Mouse (Mus musculus) forebrain, embryonic 12.5 days (tissue): ENCODE data around the gene Negr1. TPM values are rescaled to one million over a fixed set of nuclear protein-coding genes. Genes with fewer than 3 reads are reported as not detected.

Experiments used
- ATAC-seq: fragments of 200-750 bp; cut with Nextera tagmentation; 2 replicates; pipeline ENCODE4 v1.8.0; 2017; ENCODE audit warnings: moderate TSS enrichment; ENCODE audit not compliant: low FRiP score
- H3K27ac ChIP-seq: fragments of 300-500 bp; sonication (generic); 2 replicates; pipeline ENCODE4 v1.5.1; 2016; ENCODE audit warnings: mild to moderate bottlenecking
- H3K27me3 ChIP-seq: fragments of 300-500 bp; sonication (generic); 2 replicates; pipeline ENCODE4 v1.6.1; 2016; ENCODE audit warnings: mild to moderate bottlenecking
- H3K36me3 ChIP-seq: fragments of 300-500 bp; sonication (generic); replicated peaks from 2 replicates; pipeline ENCODE4 v1.6.1; 2016; ENCODE audit warnings: mild to moderate bottlenecking
- H3K4me1 ChIP-seq: fragments of 300-500 bp; sonication (generic); 2 replicates; pipeline ENCODE4 v1.6.1; 2016
- H3K4me2 ChIP-seq: fragments of 300-500 bp; sonication (generic); 2 replicates; pipeline ENCODE4 v1.6.1; 2016; ENCODE audit warnings: mild to moderate bottlenecking, moderate library complexity
- H3K4me3 ChIP-seq: fragments of 300-500 bp; sonication (generic); replicated peaks from 2 replicates; pipeline ENCODE4 v1.5.1; 2016; ENCODE audit warnings: mild to moderate bottlenecking
- H3K9ac ChIP-seq: fragments of 300-500 bp; sonication (generic); 2 replicates; pipeline ENCODE4 v1.6.1; 2016; ENCODE audit warnings: mild to moderate bottlenecking
- H3K9me3 ChIP-seq: fragments of 300-500 bp; sonication (generic); 2 replicates; pipeline ENCODE4 v1.6.1; 2016
- WGBS: fragments of 180-500 bp; shearing (Covaris S2); methylation state at CpG from one replicate; pipeline ENCODE4 v1.1.7; 2016; 5-methylcytosine and 5-hydroxymethylcytosine counted together
- polyA plus RNA-seq: library from polyadenylated mRNA; unstranded; fragments of >200 nt; fragmentation: Nextera tagmentation; extraction: Ambion mirVana; gene quantifications from 2 replicates; pipeline ENCODE4 v1.2.1, GENCODE M21; 2016

The Negr1 gene
- polyA plus RNA-seq, 1 experiment from 2014 or later = 16.2 TPM

- no peak overlapping the region for H3K9ac ChIP-seq
- H3K27ac ChIP-seq = no peak overlapping the region
- no peaks in the 10 kb centered on the region for H3K9me3 ChIP-seq
- H3K4me1 ChIP-seq = no peaks in the 10 kb centered on the region
- peak; percentile 63; the same call in 1 of the 2 replicates for ATAC-seq
- no peaks in the 10 kb centered on the region for H3K27me3 ChIP-seq
- H3K36me3 ChIP-seq = no peaks in the 10 kb centered on the region
- no peak overlapping the region for H3K4me2 ChIP-seq
- WGBS = 5% methylated on average over 2 of the region's 2 CpGs
- no peak overlapping the region for H3K4me3 ChIP-seq
Measured at GRCm38 (mm10) chr3:157349480-157349879, 787.9 kb downstream of the Negr1 start.

- no peaks in the 10 kb centered on the region for H3K36me3 ChIP-seq
- H3K9ac ChIP-seq = no peak overlapping the region
- WGBS = 62% methylated on average over 3 of the region's 3 CpGs
- H3K9me3 ChIP-seq = no peaks in the 10 kb centered on the region
- no peak overlapping the region for H3K4me2 ChIP-seq
- no peaks in the 10 kb centered on the region for H3K27me3 ChIP-seq
- H3K4me3 ChIP-seq = no peak overlapping the region
- ATAC-seq = peak; percentile 30; the same call in 1 of the 2 replicates
- H3K27ac ChIP-seq = no peak overlapping the region
- no peaks in the 10 kb centered on the region for H3K4me1 ChIP-seq
Measured at GRCm38 (mm10) chr3:157358905-157359304, 797.3 kb downstream of the Negr1 start.

- 87% methylated on average over 6 of the region's 6 CpGs for WGBS
- Histone ChIP-seq H3K4me3 (no peak overlapping the region), H3K27me3 (no peaks in the 10 kb centered on the region), H3K4me1 (no peaks in the 10 kb centered on the region), H3K9ac (no peak overlapping the region), H3K27ac (no peak overlapping the region), H3K9me3 (no peaks in the 10 kb centered on the region), H3K4me2 (no peak overlapping the region), H3K36me3 (no peaks in the 10 kb centered on the region)
- ATAC-seq = no peak
Measured at GRCm38 (mm10) chr3:157359840-157360239, 798.2 kb downstream of the Negr1 start.
